Mouse (Mus musculus) A20 (cell line): ENCODE results near the gene Ulk4.
"Not testable (repeated sequence)": the region's sequence is repeated elsewhere in the genome, so short reads cannot be mapped to it uniquely, and the experiment has no call there.

Experiments
- DNase-seq: peaks from one replicate; pipeline ENCODE4 v3.0.0-alpha.2; 2011; ENCODE audit warnings: low read depth, low spot score

Gene Ulk4

GRCm38 (mm10) chr9:120935634-120935922, 341.4 kb downstream of the Ulk4 start:
- peak; percentile 50 for DNase-seq

- DNase-seq = peak; percentile 57
Observed at GRCm38 (mm10) chr9:120934821-120935633, 342.0 kb downstream of the Ulk4 start.

GRCm38 (mm10) chr9:120933886-120934758, 342.9 kb downstream of the Ulk4 start:
- peak; percentile 44 for DNase-seq

GRCm38 (mm10) chr9:120933587-120933885, 343.5 kb downstream of the Ulk4 start:
- no peak for DNase-seq

GRCm38 (mm10) chr9:120932797-120933586, 344.0 kb downstream of the Ulk4 start:
- DNase-seq = peak; percentile 98

- no peak for DNase-seq
Observed at GRCm38 (mm10) chr9:120932371-120932770, 344.6 kb downstream of the Ulk4 start.

- DNase-seq = no peak
Observed at GRCm38 (mm10) chr9:120930811-120931210, 346.2 kb downstream of the Ulk4 start.

GRCm38 (mm10) chr9:120930021-120930420, 347.0 kb downstream of the Ulk4 start:
- no peak for DNase-seq

- no peak for DNase-seq
Observed at GRCm38 (mm10) chr9:120929081-120929480, 347.9 kb downstream of the Ulk4 start, which contains the start of gene Ctnnb1. Gene Ctnnb1, plus strand, starts transcription at chr9:120929216.

GRCm38 (mm10) chr9:120926939-120927606, 349.9 kb downstream of the Ulk4 start:
- no peak for DNase-seq

- DNase-seq = no peak
Observed at GRCm38 (mm10) chr9:120926126-120926525, 350.9 kb downstream of the Ulk4 start.

- DNase-seq = no peak
Observed at GRCm38 (mm10) chr9:120919130-120919529, 357.9 kb downstream of the Ulk4 start.

- DNase-seq = no peak
Observed at GRCm38 (mm10) chr9:120918642-120919041, 358.4 kb downstream of the Ulk4 start.

- no peak for DNase-seq
Observed at GRCm38 (mm10) chr9:120918211-120918610, 358.8 kb downstream of the Ulk4 start.

GRCm38 (mm10) chr9:120917619-120918018, 359.4 kb downstream of the Ulk4 start:
- DNase-seq = not testable (repeated sequence)

GRCm38 (mm10) chr9:120914877-120915459, 362.0 kb downstream of the Ulk4 start:
- DNase-seq = peak; percentile 74

GRCm38 (mm10) chr9:120914429-120914828, 362.6 kb downstream of the Ulk4 start:
- no peak for DNase-seq

- no peak for DNase-seq
Observed at GRCm38 (mm10) chr9:120913152-120913551, 363.8 kb downstream of the Ulk4 start.

- DNase-seq = no peak
Observed at GRCm38 (mm10) chr9:120908461-120908860, 368.5 kb downstream of the Ulk4 start.
